Mouse (Mus musculus) heart, embryonic 14.5 days (tissue): ENCODE results near the gene Nup107. TPM values are rescaled to one million over a fixed set of nuclear protein-coding genes. Genes with fewer than 3 reads are reported as not detected.

ENCODE experiments used
- ATAC-seq: fragments of 200-750 bp; cut with Nextera tagmentation; 2 replicates; pipeline ENCODE4 v1.8.0; 2017; ENCODE audit warnings: low read depth, moderate TSS enrichment; ENCODE audit not compliant: insufficient number of reproducible peaks, insufficient read depth, low FRiP score
- H3K27ac ChIP-seq, 2 experiments: fragments of 200-500 bp in 1 of 2; fragments of 300-500 bp in 1 of 2; sonication (generic) in 1 of 2; replicated peaks in 1 of 2; 2 replicates each; pipeline ENCODE4 v1.5.1; 2012 to 2014; ENCODE audit warnings: low read depth in 2 of 2, low read length in 2 of 2, control low read depth in 1 of 2, mild to moderate bottlenecking in 1 of 2, mixed read lengths in 1 of 2; ENCODE audit not compliant: control insufficient read depth in 1 of 2, insufficient read depth in 1 of 2
- H3K27me3 ChIP-seq: fragments of 300-500 bp; sonication (generic); 2 replicates; pipeline ENCODE4 v1.6.1; 2014; ENCODE audit warnings: mild to moderate bottlenecking, low read length, control low read depth; ENCODE audit not compliant: control insufficient read depth, insufficient read depth
- H3K36me3 ChIP-seq: fragments of 300-500 bp; sonication (generic); 2 replicates; pipeline ENCODE4 v1.6.1; 2014; ENCODE audit warnings: mild to moderate bottlenecking, control low read depth, low read length, mixed read lengths; ENCODE audit not compliant: control insufficient read depth, insufficient read depth
- H3K4me1 ChIP-seq, 2 experiments: fragments of 200-500 bp in 1 of 2; fragments of 300-500 bp in 1 of 2; sonication (generic) in 1 of 2; 2 replicates each; pipeline ENCODE4 v1.6.1; 2012 to 2014; ENCODE audit warnings: low read length in 2 of 2, control low read depth in 1 of 2, mixed read lengths in 1 of 2; ENCODE audit not compliant: control insufficient read depth in 2 of 2, insufficient read depth in 2 of 2
- H3K4me2 ChIP-seq: fragments of 300-500 bp; sonication (generic); 2 replicates; pipeline ENCODE4 v1.6.1; 2014; ENCODE audit warnings: mild to moderate bottlenecking, low read length
- H3K4me3 ChIP-seq, 2 experiments: fragments of 200-500 bp in 1 of 2; fragments of 300-500 bp in 1 of 2; sonication (generic) in 1 of 2; 2 replicates each; pipeline ENCODE4 v1.5.1; 2012 to 2014; ENCODE audit warnings: low read length in 2 of 2, mild to moderate bottlenecking in 2 of 2, control low read depth in 1 of 2, low read depth in 1 of 2, moderate library complexity in 1 of 2; ENCODE audit not compliant: control insufficient read depth in 1 of 2, insufficient read depth in 1 of 2
- H3K9ac ChIP-seq: fragments of 300-500 bp; sonication (generic); 2 replicates; pipeline ENCODE4 v1.6.1; 2014; ENCODE audit warnings: mild to moderate bottlenecking, low read length
- H3K9me3 ChIP-seq: fragments of 300-500 bp; sonication (generic); 2 replicates; pipeline ENCODE4 v1.6.1; 2016; ENCODE audit warnings: low read length, control low read depth; ENCODE audit not compliant: control insufficient read depth
- WGBS: fragments of 180-500 bp; shearing (Covaris S2); extraction: QIAGEN DNeasy Blood & Tissue Kit; methylation state at CpG from one replicate; pipeline ENCODE4 v1.1.7; 2014; 5-methylcytosine and 5-hydroxymethylcytosine counted together
- polyA plus RNA-seq: library from polyadenylated mRNA; unstranded; fragments of >200 nt; fragmentation: Nextera tagmentation; extraction: Ambion mirVana; gene quantifications from 2 replicates; pipeline ENCODE4 v1.2.1, GENCODE M21; 2014

Nup107 gene
- polyA plus RNA-seq, 1 experiment from 2014 or later = 41.0 TPM

DNA sequence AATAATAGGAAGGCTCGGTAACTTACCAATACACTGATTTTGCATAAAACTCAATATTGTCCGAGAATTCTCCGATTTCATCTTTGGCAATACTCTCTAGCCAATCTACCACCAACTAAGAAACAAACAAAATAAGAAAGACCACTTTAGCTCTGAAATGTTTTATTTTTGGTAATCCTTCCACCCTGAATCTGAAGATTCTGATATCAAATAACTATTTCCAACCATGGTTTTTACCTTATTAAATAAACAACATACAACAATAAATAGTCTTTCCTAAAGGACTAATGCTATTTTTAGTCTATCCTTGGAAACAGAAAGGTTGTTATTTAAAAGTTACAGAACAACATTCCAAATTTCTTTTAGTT, 15.4 kb downstream of the Nup107 start:
- no peaks in the 10 kb centered on the region for H3K9me3 ChIP-seq
- H3K27ac ChIP-seq = no peak overlapping the region
- H3K4me2 ChIP-seq = no peak overlapping the region
- ATAC-seq = no peak
- H3K27me3 ChIP-seq = no peaks in the 10 kb centered on the region
- 94% methylated on average over 3 of the region's 3 CpGs for WGBS
- H3K4me3 ChIP-seq = no peak overlapping the region
- peaks cover 97% of the 10 kb centered on the region for H3K36me3 ChIP-seq
- no peak overlapping the region for H3K9ac ChIP-seq
- H3K4me1 ChIP-seq = no peaks in the 10 kb centered on the region

DNA sequence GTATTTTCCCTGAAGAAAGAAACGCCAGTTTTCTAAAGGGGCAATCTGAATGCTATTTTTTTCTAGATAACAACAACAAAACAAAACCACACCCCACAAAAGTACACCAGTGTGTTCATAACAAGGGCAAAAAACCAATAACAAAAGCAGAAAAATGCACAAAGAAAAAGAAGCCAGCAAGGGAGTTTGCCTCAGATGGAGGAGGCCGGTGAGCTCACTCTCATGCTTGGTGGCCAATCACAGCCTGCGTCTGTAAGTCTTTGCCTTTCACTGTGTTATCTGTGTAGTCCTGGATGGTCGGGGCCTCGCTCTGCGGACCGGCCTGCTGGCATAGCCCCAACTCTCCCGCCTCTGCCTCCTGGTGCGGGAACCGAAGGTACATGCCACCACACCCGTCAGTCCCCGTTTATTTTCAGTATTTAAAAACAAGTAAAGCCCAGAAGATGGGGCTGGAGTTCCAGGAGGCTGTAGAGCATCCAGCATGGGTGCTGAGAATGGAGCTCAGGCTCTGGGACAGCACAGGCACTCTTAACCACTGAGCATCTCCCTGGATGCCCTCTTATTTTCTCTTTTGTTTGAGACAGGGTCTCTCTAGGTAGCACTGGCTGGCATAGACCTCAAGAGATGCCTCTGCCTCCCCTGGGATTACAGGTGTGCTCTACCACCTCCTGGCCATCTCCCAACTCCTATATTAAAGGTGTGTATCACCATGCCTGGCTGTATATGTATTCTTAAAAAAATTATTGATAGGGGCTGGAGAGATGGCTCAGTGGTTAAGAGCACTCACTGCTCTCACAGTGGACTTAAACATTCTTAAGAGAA, 16.0 kb downstream of the Nup107 start:
- WGBS = 71% methylated on average over 12 of the region's 12 CpGs
- H3K4me1 ChIP-seq = no peaks in the 10 kb centered on the region
- H3K36me3 ChIP-seq = peaks cover 97% of the 10 kb centered on the region
- no peaks in the 10 kb centered on the region for H3K9me3 ChIP-seq
- ATAC-seq = no peak
- H3K9ac ChIP-seq = no peak overlapping the region
- H3K27me3 ChIP-seq = no peaks in the 10 kb centered on the region
- H3K4me3 ChIP-seq = no peak overlapping the region
- H3K4me2 ChIP-seq = no peak overlapping the region
- no peak overlapping the region for H3K27ac ChIP-seq

DNA sequence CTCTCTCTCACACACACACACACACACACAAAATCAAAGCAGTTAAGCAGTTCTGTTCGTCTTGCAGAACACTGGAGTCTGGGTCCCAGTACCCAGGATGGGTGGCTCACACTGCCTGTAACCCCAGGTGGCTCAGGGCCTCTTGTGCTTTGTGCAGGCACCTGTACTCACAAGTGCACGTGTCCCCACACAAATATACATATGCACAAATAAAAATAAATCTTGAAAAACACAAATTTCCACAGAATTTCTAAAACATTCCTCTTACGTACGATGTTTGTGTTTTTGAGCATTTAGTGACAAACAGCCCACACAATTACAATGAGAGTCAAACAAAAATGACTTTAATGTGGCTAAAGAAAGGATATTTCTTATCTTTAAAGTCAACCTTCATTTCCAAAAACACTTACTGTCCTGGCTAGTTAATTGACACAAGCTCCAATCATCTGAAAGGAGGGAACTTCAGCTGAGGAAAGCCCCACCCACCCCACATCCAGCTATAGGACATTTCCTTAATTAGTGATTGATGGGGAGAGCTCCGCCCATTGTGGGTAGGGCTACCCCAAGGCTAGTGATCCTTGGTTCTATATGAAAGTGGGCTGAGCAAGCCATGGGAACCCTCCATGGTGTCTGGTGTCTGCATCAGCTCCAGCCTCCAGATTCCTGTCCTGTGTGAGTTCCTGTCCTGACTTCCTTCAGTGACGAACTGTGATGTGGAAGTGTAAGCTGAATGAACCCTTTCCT, 16.9 kb downstream of the Nup107 start:
- Histone ChIP-seq H3K9ac (no peak overlapping the region), H3K9me3 (no peaks in the 10 kb centered on the region), H3K27me3 (no peaks in the 10 kb centered on the region), H3K36me3 (peaks cover 97% of the 10 kb centered on the region), H3K4me2 (no peak overlapping the region), H3K4me1 (no peaks in the 10 kb centered on the region), H3K4me3 (no peak overlapping the region), H3K27ac (no peak overlapping the region)
- ATAC-seq = no peak
- 89% methylated on average over 6 of the region's 6 CpGs for WGBS

DNA sequence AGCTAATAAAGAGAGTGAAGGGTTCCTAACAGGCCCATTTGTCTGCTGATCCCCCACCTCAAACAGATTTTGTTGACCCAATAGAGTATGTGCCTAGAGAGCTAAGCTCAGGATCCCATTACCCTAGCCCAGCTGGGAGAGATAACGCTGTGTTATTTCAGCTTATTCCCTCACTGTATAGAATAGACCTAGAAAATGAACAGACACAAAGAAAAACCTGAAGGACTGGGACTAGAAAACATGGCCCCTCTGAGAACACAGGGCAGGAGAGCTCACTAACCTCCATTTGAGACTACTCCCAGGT, 17.7 kb downstream of the Nup107 start:
- no peak for ATAC-seq
- Histone ChIP-seq H3K4me2 (no peak overlapping the region), H3K4me3 (no peak overlapping the region), H3K27ac (no peak overlapping the region), H3K27me3 (no peaks in the 10 kb centered on the region), H3K9me3 (no peaks in the 10 kb centered on the region), H3K9ac (no peak overlapping the region), H3K4me1 (no peaks in the 10 kb centered on the region), H3K36me3 (peaks cover 97% of the 10 kb centered on the region)
- WGBS = 97% methylated on average over 1 of the region's 1 CpGs

DNA sequence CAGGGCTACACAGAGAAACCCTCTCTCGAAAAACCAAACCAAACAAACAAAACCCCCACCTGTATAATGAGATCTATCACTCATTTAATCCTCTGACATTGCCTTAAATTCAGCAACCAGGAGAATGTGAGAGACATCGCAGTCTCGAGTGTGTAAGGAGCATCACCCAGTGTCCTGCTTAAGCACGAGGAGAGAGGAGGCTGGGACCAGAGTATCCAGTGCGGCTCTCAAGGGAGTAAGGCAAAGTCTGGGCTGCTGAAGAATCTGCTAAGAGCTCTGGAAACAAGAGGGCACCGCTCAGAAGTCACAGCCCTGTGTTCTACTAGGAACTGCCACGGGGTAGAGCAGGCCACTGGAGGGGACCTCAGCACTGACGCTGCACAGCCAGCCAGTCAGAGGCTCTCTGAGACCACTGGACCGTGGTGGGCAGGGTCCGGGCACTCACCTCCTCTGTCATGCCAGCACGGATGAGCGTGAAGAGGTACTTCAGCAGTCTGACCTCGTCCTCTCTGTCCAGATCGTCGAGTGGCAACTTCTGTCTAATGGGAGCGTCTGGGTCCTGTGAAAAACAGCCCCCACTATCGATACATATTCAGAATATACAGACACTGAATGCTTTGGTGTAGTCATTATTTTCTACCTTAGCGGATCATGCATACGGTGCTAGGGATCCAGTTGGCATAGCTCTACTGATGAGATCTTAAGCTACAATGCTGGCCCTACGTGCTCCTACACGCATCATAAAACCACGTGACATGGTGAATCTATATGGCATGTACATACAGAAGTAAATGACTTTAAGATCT, 18.3 kb downstream of the Nup107 start:
- H3K4me2 ChIP-seq = no peak overlapping the region
- no peak overlapping the region for H3K27ac ChIP-seq
- H3K4me1 ChIP-seq = no peaks in the 10 kb centered on the region
- H3K9me3 ChIP-seq = no peaks in the 10 kb centered on the region
- H3K27me3 ChIP-seq = no peaks in the 10 kb centered on the region
- 95% methylated on average over 22 of the region's 22 CpGs for WGBS
- ATAC-seq = no peak
- no peak overlapping the region for H3K9ac ChIP-seq
- H3K36me3 ChIP-seq = peaks cover 96% of the 10 kb centered on the region
- no peak overlapping the region for H3K4me3 ChIP-seq

DNA sequence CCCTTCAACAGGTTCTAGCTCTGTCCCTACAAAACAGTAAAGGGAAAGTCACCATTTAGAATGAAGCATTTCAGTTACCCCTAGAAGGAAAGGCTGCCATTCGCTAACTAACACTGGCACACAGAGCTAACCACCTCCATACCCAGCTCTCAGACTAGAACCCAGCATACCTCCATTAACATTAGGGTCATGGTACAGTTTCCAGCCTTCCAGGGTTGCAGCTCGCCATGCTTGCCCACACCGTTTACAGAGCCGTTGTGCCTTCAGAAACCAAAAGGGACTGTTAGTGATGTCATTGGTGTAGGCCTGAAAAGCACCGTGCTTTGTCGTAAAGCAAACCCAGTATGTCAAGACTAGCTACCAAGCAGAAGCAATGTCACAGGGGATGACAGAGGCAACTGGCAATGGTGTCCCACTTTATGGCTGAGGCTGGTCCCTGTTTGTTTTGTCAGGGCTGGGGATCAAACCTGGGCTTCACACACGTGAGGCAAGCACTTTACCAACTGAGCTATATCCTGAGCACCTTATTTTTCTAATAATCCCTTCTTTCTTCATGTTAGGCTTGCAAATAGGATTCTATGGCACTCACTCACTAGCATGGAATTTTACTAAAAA, 19.3 kb downstream of the Nup107 start:
- 93% methylated on average over 7 of the region's 7 CpGs for WGBS
- H3K9me3 ChIP-seq = no peaks in the 10 kb centered on the region
- no peaks in the 10 kb centered on the region for H3K27me3 ChIP-seq
- H3K27ac ChIP-seq = no peak overlapping the region
- H3K36me3 ChIP-seq = peaks cover 90% of the 10 kb centered on the region
- no peak overlapping the region for H3K4me3 ChIP-seq
- no peak overlapping the region for H3K9ac ChIP-seq
- no peak for ATAC-seq
- no peaks in the 10 kb centered on the region for H3K4me1 ChIP-seq
- no peak overlapping the region for H3K4me2 ChIP-seq

DNA sequence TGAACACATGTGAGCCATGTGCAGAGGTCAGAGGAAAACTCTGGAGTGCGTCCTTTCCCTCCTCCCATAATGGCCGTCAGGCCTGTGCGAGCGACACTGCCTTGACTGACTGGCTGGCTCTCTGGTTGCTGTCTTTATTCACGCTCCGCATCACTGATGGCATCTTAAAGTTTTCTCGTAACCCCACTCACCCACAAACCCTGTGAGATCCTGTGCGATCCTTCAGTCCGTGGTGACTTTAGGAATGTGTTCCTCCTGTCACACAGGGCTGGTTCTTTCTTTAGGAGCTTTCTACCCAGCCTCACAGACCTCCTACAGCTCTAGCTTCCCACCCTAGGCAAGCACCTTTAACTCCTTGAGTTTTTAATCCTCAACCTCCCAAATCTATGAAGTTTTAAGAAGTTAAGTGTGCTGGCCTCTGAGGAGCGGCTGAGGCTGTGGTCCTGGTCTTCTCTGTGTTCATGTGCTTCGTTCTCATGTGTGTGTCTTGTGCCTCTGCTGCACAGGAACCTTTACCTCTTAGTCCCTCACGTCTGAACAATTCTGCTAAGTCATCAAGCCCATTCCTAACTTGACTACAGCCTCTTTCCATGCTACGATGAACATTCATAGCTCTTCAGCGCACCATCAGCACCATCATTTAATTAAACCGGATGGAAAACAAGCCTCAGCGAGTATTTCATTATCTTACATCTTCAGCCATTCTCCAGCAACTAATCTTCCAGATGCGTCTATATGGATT, 20.0 kb downstream of the Nup107 start:
- Histone ChIP-seq H3K4me1 (no peaks in the 10 kb centered on the region), H3K9me3 (no peaks in the 10 kb centered on the region), H3K4me3 (no peak overlapping the region), H3K4me2 (no peak overlapping the region), H3K27me3 (no peaks in the 10 kb centered on the region), H3K36me3 (peaks cover 90% of the 10 kb centered on the region), H3K9ac (no peak overlapping the region), H3K27ac (no peak overlapping the region)
- no peak for ATAC-seq
- 93% methylated on average over 17 of the region's 17 CpGs for WGBS
